Mouse (Mus musculus): Measurements from ENCODE around the gene Iqck.

Gene Iqck

DNA sequence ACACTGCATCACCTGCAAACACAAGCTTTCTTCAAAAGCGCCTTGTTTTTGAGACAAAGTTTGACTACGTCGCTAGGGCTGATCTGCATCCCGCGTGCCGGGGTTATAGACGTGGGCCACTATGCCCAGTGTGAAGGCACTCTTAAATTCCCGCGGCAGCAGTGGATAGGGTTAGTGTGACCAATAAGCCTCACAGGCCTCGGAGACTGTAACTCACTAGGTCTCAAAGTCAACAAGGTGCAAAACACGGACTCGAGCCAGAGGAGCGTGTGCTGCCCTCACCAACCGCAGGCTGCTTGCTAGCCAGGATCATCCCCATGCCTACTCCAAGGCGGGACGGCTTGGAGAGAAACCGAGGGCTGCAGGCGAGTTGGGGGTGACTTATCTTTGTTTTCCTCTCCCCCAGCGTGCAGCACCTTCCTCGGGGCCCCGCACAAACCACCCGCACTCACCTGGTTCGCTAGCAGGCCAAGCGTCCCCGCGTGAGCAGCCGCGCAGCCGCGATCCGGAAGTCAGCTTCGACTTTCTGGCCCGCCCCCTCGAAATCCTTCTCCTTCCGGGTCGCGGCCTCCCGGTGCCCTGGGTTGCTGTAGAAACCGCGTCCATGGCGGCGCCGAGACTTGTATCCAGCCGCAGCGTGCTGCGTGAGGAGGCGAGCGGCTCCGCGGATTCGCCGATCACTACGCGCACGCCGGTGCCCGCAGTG lies at the start of gene Iqck:
TSS of gene Iqck (plus strand) at position 582 of the 706 bp plus-strand sequence.
- DNase-seq, result peak; percentile 90 to 93

DNA sequence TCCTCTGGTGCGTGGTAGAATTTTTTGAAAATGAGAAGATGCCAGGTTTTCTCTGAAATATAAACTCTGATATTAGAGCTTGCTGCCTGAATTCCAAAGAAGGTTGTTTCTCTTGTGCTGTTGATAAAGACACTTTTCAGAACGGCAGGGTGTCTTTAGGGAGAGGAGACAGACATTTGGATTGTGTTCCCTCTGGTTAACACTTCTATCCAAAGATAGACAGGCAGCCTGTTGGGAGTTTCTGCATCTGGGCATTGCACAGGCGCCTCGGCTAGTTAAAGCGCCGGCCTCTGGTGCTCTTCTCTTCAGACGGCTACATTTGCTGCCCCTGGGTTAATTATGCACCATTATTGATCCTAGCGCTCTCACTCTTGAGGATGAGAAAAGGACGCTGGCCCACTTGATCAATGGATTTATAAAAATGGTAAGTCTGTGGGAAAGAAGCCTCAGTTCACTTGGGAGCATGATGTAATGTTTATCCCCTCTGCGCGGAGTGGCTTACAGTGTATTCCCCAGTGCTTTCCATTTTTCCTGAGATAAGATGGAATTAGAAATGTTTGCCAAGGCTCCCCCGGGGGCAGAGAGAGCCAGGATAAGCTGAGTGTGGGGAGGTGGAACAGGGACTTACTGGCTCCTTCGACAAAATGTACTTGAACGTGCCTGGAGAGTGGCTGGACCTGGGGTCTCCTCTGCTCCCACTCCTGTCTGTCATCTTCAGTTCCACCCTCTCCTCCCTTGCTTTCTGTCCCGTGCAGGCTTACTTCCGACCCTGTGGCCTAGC lies 48.7 kb upstream of the Iqck start:
- no peak for DNase-seq

- DNase-seq, result no peak
Measured at GRCm38 (mm10) chr7:118807899-118808298, 47.7 kb upstream of the Iqck start.

DNA sequence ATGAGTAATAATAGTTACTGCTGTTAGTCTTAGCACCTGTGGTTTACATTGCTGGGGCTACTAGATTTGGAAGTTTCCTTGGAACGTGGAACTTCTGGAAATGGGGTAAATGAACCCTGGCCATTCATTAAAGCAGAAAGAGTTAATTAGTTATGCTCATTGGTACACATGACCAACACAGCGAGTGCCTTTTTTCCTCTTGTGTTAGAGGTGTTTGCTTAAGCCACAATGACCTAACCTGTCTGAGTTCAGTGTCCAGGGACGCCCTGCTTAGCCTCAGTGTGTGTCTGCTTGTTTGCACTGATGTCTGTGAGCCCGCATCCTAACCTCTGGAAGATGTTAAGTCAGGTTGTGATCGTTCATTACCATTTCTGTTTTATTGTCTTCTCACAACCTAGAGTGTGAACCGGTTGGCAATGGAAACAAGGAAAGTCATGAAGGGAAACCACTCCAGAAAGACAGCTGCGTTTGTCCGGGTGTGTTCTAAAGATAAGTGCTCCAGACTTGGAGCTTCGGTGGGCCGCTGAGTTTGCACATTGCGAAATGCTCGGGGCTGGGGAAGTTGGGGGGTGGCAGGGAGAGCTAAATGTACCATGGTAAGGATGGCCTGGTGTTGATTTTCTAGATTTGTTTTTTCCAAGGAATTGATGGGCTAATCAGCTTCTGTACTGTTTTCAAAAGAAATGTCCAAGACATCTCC lies 44.0 kb upstream of the Iqck start:
- no peak for DNase-seq

- DNase-seq, result no peak
Measured at GRCm38 (mm10) chr7:118813592-118813991, 42.0 kb upstream of the Iqck start.

DNA sequence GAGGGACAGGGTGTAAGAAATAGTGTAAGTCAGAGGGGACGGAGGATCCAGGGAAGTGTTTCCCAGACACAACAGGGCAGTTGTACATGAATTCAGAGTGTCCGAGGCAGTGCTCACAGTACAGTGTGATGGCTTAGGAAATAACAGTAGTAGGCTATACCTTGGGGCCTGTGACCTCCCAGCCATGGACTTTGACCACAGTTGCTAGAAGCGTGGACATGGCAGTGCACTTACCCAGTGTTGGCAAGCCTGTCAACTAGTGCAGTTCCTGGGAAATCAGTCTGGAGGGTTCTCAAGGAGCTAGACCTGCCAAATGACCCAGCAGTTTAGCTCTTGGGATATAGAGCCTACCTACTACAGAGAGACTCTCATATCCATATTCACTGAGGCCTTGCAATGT lies 39.3 kb upstream of the Iqck start:
- no peak for DNase-seq

DNA sequence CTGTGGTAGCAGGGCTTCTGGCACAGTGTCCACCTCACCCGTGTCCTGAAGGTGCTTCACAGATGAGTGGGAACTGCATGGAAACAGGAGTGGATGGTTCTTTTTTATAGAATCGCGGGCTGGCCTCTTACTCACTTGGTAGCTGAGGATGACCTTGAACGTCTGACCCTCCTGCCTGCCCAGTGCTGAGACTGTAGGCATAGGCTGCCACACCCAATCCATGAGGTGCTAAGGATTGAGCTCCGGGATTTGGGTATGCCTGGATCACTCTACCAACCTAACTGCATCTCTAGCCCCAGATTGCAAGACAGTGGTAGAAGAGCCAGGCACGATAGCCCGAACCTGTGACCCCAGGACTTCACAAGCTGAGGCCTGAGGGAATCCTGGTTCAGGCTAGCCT lies 37.8 kb upstream of the Iqck start:
- no peak for DNase-seq

GRCm38 (mm10) chr7:118819666-118820065 lies 35.9 kb upstream of the Iqck start:
- no peak for DNase-seq

DNA sequence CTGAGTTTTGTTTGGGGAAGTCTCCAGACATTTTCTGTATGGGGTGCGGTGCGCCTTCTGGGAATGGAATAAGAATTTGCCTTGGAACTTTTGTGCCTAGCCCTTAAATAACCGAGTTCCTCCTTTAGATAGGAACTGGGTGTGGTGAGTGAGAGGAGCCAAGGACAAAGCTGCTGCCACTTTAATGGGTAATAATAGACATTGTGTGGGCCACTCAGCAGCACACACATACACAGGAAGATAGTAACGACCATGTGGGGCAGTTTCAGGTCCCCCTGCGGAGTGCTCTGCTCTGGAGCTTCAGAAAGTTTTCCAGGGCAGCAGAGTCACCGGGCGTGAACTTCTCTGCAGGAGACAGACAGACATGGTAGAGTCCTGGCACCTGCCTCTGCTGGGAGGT lies 34.2 kb upstream of the Iqck start:
- peak; percentile 15 to 31 for DNase-seq

DNA sequence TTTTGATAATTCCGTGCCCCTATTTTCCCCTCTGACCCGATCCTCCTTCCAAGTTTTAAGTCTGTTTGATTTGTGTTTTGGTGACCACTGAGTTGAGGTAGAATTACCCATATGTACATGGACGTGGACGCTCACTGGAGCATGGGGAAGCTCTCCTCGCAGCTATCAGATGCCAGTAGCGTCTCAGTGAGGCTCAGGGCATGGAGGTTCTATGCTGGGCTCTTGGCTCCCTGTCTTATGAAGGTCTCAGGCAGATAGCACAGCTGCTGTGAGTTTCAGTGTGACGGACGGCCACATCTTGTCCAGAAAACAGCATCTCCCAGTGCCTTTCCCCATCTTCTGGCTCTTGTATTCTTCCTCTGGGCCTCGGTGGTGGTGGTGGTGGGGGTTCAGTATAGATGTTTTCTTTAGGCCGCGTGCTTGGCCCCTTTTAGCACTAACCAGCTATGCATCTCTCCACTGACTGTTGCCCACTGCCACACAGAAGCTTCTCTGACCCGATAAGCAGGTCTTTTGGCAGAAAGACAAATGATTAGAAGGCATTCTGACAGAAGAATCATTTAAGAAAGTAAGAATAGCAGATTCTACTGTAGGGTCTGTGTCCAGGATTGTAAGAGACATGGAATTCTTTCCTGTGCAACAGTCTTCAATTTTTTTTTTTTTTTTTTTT lies 33.5 kb upstream of the Iqck start:
- no peak for DNase-seq

- no peak for DNase-seq
Measured at GRCm38 (mm10) chr7:118824451-118824850, 31.1 kb upstream of the Iqck start.

GRCm38 (mm10) chr7:118827975-118828416 lies 27.6 kb upstream of the Iqck start:
- peak; percentile 43 to 54 for DNase-seq

DNA sequence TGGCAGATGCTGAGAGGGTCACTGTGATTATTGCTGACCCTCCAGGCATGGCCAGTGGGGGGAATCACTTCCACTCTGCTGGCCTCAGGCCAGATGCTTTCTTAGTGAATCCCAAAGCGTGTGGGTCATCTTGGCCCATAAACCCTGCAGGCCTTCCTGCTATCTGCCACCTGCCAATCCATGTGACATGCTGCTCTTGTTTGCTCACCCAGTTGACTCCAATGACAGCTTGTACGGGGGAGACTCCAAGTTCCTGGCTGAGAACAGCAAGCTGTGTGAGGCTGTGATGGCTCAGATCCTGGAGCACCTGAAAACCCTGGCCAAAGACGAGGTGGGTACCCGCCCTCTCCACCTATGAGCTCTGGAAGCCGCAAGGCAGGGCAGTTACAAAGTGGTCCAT lies 17.7 kb upstream of the Iqck start:
- no peak for DNase-seq

GRCm38 (mm10) chr7:118841030-118841745 lies 14.4 kb upstream of the Iqck start:
- DNase-seq, result no peak

DNA sequence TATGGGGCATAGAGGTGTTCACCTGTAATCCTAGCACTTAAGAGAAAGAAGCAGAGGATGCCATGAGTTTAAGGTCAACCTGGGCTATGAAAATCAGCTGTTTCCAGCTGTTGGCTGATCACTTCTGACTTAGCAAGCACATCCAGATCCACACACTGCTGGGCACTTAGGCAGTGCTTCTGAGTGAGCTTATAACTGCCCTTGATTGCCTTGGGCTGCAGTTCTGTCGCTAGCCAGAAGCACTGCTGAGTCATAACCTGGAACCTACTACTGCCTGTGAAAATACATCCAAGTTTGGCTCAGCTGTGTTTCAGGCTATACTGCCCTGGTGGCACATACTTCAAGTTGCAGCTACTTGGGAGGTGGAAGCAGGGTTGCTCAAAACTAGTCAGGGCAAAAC lies 13.8 kb upstream of the Iqck start:
- no peak for DNase-seq

DNA sequence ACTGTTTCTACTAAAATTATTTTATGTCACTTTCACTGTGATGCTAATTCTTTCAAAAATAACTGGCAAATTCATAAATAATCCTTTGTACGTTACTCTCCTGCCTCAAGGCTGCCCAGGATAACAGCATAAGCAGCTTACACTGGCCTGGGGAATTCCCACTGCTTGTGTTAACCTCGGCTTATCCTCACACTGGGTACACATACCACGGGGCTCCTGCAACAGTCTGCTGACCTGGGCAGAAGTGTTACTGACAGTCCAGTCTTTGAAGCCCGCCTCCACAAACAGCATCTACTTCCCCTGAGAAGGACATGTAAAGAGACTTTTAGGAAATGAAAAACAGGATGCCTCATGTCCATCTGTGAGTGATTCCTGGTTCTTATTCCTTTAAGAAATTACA lies 12.6 kb upstream of the Iqck start:
- no peak for DNase-seq

DNA sequence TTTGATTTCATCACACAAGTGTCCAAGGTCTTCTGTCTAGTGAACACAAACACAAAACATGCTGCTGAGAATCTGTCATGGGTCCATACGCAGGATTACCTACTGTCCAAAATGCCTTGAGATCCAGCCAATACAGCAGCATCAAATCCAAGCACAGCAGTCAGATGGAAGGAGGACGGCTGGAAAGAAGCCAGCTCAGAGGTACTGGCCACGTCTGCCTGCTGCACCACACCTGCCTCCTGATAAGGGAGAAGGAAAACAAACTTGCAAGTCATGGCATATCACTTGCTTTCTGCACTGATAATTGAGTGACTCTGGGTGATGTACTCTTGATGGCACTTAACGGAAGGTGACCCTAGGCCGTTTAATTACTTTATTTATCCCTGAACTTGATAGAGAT lies 10.4 kb upstream of the Iqck start:
- no peak for DNase-seq

GRCm38 (mm10) chr7:118846329-118846728 lies 9.2 kb upstream of the Iqck start:
- DNase-seq, result peak; percentile 38 to 67

DNA sequence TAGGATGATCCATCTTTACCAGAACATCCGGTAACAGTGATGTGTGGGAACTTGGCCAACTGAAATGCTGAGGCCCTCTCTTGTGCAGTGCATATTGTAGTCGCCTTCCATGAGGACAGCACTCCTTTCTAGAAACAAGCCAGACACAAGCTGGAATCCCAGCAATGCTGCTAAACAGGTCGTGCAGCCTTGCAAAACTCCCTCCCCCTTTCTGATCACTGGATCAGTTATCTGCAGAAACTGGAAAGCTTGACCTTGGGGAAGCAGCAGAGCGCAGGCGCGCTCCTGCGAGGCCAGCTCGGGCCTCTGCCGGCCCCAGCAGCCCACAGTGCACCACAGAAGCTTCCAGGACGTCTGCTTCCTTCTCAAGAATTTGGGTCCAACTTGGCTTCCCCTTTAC lies 6.8 kb upstream of the Iqck start:
- peak; percentile 76 to 81 for DNase-seq

DNA sequence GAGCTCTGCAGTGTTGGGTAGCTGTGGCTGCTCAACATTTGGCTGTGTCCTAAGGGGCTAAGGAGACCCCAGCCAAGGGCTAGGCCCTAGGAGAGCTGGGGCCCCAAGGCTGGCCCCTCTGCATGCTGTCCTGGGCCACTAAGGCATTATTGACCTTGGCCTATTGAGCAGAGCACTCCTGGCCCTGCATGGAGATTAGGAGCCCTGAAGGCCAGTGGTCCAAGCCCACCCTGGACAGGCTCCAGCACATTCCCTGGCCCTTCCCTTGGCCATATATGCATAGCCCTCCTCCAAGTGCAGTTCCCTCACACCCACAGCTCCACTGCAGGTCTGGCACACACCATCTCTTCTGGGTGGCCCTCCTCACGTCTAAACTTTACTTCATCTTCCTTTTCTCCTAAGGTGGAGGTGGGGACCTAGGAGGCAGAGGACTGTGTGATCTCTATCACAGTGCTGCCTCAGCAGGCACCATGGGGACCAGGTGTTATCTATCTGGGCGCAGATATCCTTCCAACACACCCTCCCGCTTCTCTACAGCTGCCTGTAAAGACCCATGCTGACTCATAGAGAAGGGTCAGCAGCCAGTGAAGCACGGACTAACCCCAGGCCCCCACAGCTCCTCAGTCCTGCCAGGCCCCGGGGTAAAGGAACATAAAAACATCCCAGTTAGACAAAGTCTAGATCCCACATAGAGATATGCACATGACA lies 5.9 kb upstream of the Iqck start:
- DNase-seq, result no peak

GRCm38 (mm10) chr7:118850676-118851290 lies 4.8 kb upstream of the Iqck start:
- peak; percentile 25 to 55 for DNase-seq
